31 mouse cellular contexts compared by ENCODE assay signal in genomic region chr2:168516717-168517116, GRCm38 (mm10).
DNase-seq lines count a peak whose midpoint lies in the region; ATAC-seq lines count a peak whose summit lies in the region.
"Had no signal": no experiment of that assay in that cellular context is flagged by ENCODE, and none has a peak within 500 bp of the region (broad histone marks: within the 10 kb centered on the region; RNA-seq: fewer than 3 reads in every experiment).

No protein-coding gene starts in this region.

- H3K27me3 ChIP-seq in midbrain, embryonic 11.5 days (ENCODE audit: control insufficient read depth, insufficient read depth, low read length) = no peaks in the 10 kb centered on the region
- no peaks in the 10 kb centered on the region for H3K27me3 ChIP-seq in midbrain, embryonic 13.5 days
- H3K27me3 ChIP-seq: embryonic facial prominence, embryonic 13.5 days; forebrain, embryonic 15.5 days; hindbrain, embryonic 13.5 days; limb, embryonic 12.5 days; liver, embryonic 15.5 days; midbrain, embryonic 15.5 days; Patski; stomach, embryonic 15.5 days had no signal

- WGBS in midbrain, embryonic 11.5 days = 80% methylated on average over 7 of the region's 7 CpGs
- WGBS in midbrain, embryonic 13.5 days = 88% methylated on average over 7 of the region's 7 CpGs

- peak; percentile 57 for DNase-seq in midbrain, embryonic 11.5 days (ENCODE audit: low spot score, missing footprints)
- peak; percentile 87 for DNase-seq in 416B (ENCODE audit: low read depth)
- DNase-seq in right cerebral cortex, postnatal 4 days = no peak
- no peak for DNase-seq in layer of hippocampus, postnatal 36 days
- DNase-seq in ovary, adult 18-20 months (ENCODE audit: low spot score) = no peak
- DNase-seq: adrenal gland, postnatal 14 days; B cell, adult 2 months; cerebellum, adult 11 months; cerebellum, adult 9-10 months; cerebellum, postnatal 36 days; heart, postnatal 14 days; kidney, adult 9 months; kidney, postnatal 14 days; lung, embryonic 14.5 days; lung, postnatal 14 days; retina, postnatal 1 day; right cerebral cortex, postnatal 14 days had no signal

- no peaks in the 10 kb centered on the region for H3K36me3 ChIP-seq in midbrain, embryonic 11.5 days (ENCODE audit: control insufficient read depth, insufficient read depth, low read length)
- no peaks in the 10 kb centered on the region for H3K36me3 ChIP-seq in midbrain, embryonic 13.5 days
- H3K36me3 ChIP-seq: embryonic facial prominence, embryonic 13.5 days; forebrain, embryonic 10.5 days; forebrain, embryonic 15.5 days; hindbrain, embryonic 13.5 days; limb, embryonic 12.5 days; liver, embryonic 15.5 days; midbrain, embryonic 15.5 days; stomach, embryonic 15.5 days had no signal

- H3K27ac ChIP-seq in midbrain, embryonic 11.5 days (ENCODE audit: low read depth, low read length) = no peak overlapping the region
- no peak overlapping the region for H3K27ac ChIP-seq in midbrain, embryonic 13.5 days
- H3K27ac ChIP-seq: embryonic facial prominence, embryonic 13.5 days; forebrain, embryonic 10.5 days; forebrain, embryonic 15.5 days; hindbrain, embryonic 13.5 days; left cerebral cortex, adult 2 months; limb, embryonic 12.5 days; liver, embryonic 15.5 days; midbrain, embryonic 15.5 days; stomach, embryonic 15.5 days had no signal

- H3K4me3 ChIP-seq in midbrain, embryonic 11.5 days (ENCODE audit: low read depth, low read length) = no peak overlapping the region
- H3K4me3 ChIP-seq in midbrain, embryonic 13.5 days (replicated peaks) = no peak overlapping the region
- H3K4me3 ChIP-seq: embryonic facial prominence, embryonic 13.5 days; forebrain, embryonic 10.5 days; forebrain, embryonic 15.5 days; hindbrain, embryonic 13.5 days; left cerebral cortex, adult 2 months; limb, embryonic 12.5 days; liver, embryonic 15.5 days; midbrain, embryonic 15.5 days; stomach, embryonic 15.5 days had no signal

- H3K9ac ChIP-seq in midbrain, embryonic 11.5 days (ENCODE audit: low read length) = no peak overlapping the region
- H3K9ac ChIP-seq in midbrain, embryonic 13.5 days (replicated peaks) = no peak overlapping the region
- H3K9ac ChIP-seq: embryonic facial prominence, embryonic 13.5 days; forebrain, embryonic 15.5 days; hindbrain, embryonic 13.5 days; limb, embryonic 12.5 days; liver, embryonic 15.5 days; lung, embryonic 14.5 days; midbrain, embryonic 15.5 days; stomach, embryonic 15.5 days had no signal

- H3K9me3 ChIP-seq in midbrain, embryonic 11.5 days (ENCODE audit: control insufficient read depth, low read length) = no peaks in the 10 kb centered on the region
- H3K9me3 ChIP-seq in midbrain, embryonic 13.5 days = no peaks in the 10 kb centered on the region
- H3K9me3 ChIP-seq: embryonic facial prominence, embryonic 13.5 days; forebrain, embryonic 15.5 days; hindbrain, embryonic 13.5 days; liver, embryonic 15.5 days; midbrain, embryonic 15.5 days; stomach, embryonic 15.5 days had no signal

- ATAC-seq in midbrain, embryonic 11.5 days (ENCODE audit: low FRiP score) = no peak
- ATAC-seq in midbrain, embryonic 13.5 days = no peak
- ATAC-seq in activated CD4-positive, CD25-positive, alpha-beta regulatory T cell, adult 4 months = peak; percentile 59
- ATAC-seq in megakaryocyte, adult 5-6 weeks (ENCODE audit: poor library complexity, severe bottlenecking) = 0 out of 2 replicates have a peak, but pooled peaks have one; percentile 21
- ATAC-seq: forebrain, embryonic 15.5 days; intestine, postnatal 0 days; midbrain, embryonic 15.5 days; Patski had no signal

- H3K4me2 ChIP-seq in midbrain, embryonic 11.5 days = no peak overlapping the region
- H3K4me2 ChIP-seq in midbrain, embryonic 13.5 days (replicated peaks) = no peak overlapping the region
- H3K4me2 ChIP-seq: embryonic facial prominence, embryonic 13.5 days; forebrain, embryonic 15.5 days; hindbrain, embryonic 13.5 days; limb, embryonic 12.5 days; liver, embryonic 15.5 days; lung, embryonic 14.5 days; midbrain, embryonic 15.5 days; stomach, embryonic 15.5 days had no signal

- H3K4me1 ChIP-seq in midbrain, embryonic 11.5 days (ENCODE audit: control insufficient read depth, insufficient read depth, low read length) = no peaks in the 10 kb centered on the region
- no peaks in the 10 kb centered on the region for H3K4me1 ChIP-seq in midbrain, embryonic 13.5 days (replicated peaks)
- H3K4me1 ChIP-seq: embryonic facial prominence, embryonic 13.5 days; forebrain, embryonic 15.5 days; hindbrain, embryonic 13.5 days; limb, embryonic 12.5 days; liver, embryonic 15.5 days; midbrain, embryonic 15.5 days had no signal

Comparison
In these comparisons a context has a peak if more than half of its experiments do, and no peak if none do; other contexts are left out.
1. ATAC-seq: peak in activated CD4-positive, CD25-positive, alpha-beta regulatory T cell, adult 4 months (single experiment) and megakaryocyte, adult 5-6 weeks (single experiment); none in midbrain, embryonic 11.5 days (single experiment) and midbrain, embryonic 13.5 days (single experiment).
2. DNase-seq: peak in midbrain, embryonic 11.5 days (single experiment) and 416B (single experiment); none in right cerebral cortex, postnatal 4 days (single experiment), layer of hippocampus, postnatal 36 days (0 of 2) and ovary, adult 18-20 months (single experiment).